14 mouse cellular contexts compared by ENCODE assay signal in genomic region chr19:27260102-27260501, GRCm38 (mm10). TPM values are rescaled to one million over a fixed set of nuclear protein-coding genes. Genes with fewer than 3 reads are reported as not detected.
DNase-seq lines count a peak whose midpoint lies in the region; ATAC-seq lines count a peak whose summit lies in the region.
"Had no signal": no experiment of that assay in that cellular context is flagged by ENCODE, and none has a peak within 500 bp of the region (broad histone marks: within the 10 kb centered on the region; RNA-seq: fewer than 3 reads in every experiment).

No protein-coding gene starts in this region.

- no peaks in the 10 kb centered on the region for H3K9me3 ChIP-seq in hindbrain, embryonic 10.5 days
- no peaks in the 10 kb centered on the region for H3K9me3 ChIP-seq in hindbrain, embryonic 13.5 days
- H3K9me3 ChIP-seq in neural tube, embryonic 15.5 days (replicated peaks), result no peaks in the 10 kb centered on the region
- H3K9me3 ChIP-seq: liver, embryonic 12.5 days had no signal

- no peak overlapping the region for H3K9ac ChIP-seq in hindbrain, embryonic 13.5 days
- H3K9ac ChIP-seq in neural tube, embryonic 15.5 days (replicated peaks), result no peak overlapping the region
- H3K9ac ChIP-seq: liver, embryonic 12.5 days had no signal

- no peak for ATAC-seq in hindbrain, embryonic 13.5 days (ENCODE audit: low FRiP score)
- ATAC-seq in neural tube, embryonic 15.5 days (ENCODE audit: low FRiP score), result peak; percentile 69; the same call in 1 of the 2 replicates
- ATAC-seq: activated CD4-positive, CD25-positive, alpha-beta regulatory T cell, adult 4 months; intestine, embryonic 16.5 days; liver, embryonic 12.5 days had no signal

- peak; percentile 6 for DNase-seq in hindbrain, embryonic 10.5 days (ENCODE audit: low spot score)
- peak; percentile 7 for DNase-seq in embryo, embryonic 11.5 days (ENCODE audit: low read depth, low spot score)
- DNase-seq in layer of hippocampus, adult 8-10 months (ENCODE audit: low spot score in 2 of 2), result peak; percentile 32 to 41
- DNase-seq in adrenal gland, postnatal 14 days, result no peak
- DNase-seq in B cell, adult 2 months, result no peak
- DNase-seq in lung, postnatal 10 days, result no peak
- DNase-seq: cerebellum, adult 9-11 months; thymus, postnatal 14 days had no signal

- H3K36me3 ChIP-seq in hindbrain, embryonic 10.5 days, result no peaks in the 10 kb centered on the region
- H3K36me3 ChIP-seq in hindbrain, embryonic 13.5 days, result no peaks in the 10 kb centered on the region
- H3K36me3 ChIP-seq in neural tube, embryonic 15.5 days, result no peaks in the 10 kb centered on the region
- H3K36me3 ChIP-seq: liver, embryonic 12.5 days had no signal

- 0 out of 2 replicates have a peak, but pooled peaks cover 3% of the 10 kb centered on the region for H3K4me1 ChIP-seq in hindbrain, embryonic 10.5 days (replicated peaks)
- no peaks in the 10 kb centered on the region for H3K4me1 ChIP-seq in hindbrain, embryonic 13.5 days (replicated peaks)
- no peaks in the 10 kb centered on the region for H3K4me1 ChIP-seq in neural tube, embryonic 15.5 days
- H3K4me1 ChIP-seq: liver, embryonic 12.5 days had no signal

- no peak overlapping the region for H3K4me2 ChIP-seq in hindbrain, embryonic 13.5 days
- no peak overlapping the region for H3K4me2 ChIP-seq in neural tube, embryonic 15.5 days
- H3K4me2 ChIP-seq: liver, embryonic 12.5 days; midbrain, embryonic 11.5 days had no signal

- no peak overlapping the region for H3K4me3 ChIP-seq in hindbrain, embryonic 10.5 days
- no peak overlapping the region for H3K4me3 ChIP-seq in hindbrain, embryonic 13.5 days
- no peak overlapping the region for H3K4me3 ChIP-seq in neural tube, embryonic 15.5 days (replicated peaks)
- H3K4me3 ChIP-seq: liver, embryonic 12.5 days had no signal

- 73% methylated on average over 4 of the region's 4 CpGs for WGBS in hindbrain, embryonic 10.5 days
- 75% methylated on average over 4 of the region's 4 CpGs for WGBS in hindbrain, embryonic 13.5 days
- 56% methylated on average over 4 of the region's 4 CpGs for WGBS in neural tube, embryonic 15.5 days

- H3K27me3 ChIP-seq in hindbrain, embryonic 10.5 days (ENCODE audit: insufficient read depth, poor library complexity, severe bottlenecking), result no peaks in the 10 kb centered on the region
- H3K27me3 ChIP-seq in hindbrain, embryonic 13.5 days, result no peaks in the 10 kb centered on the region
- no peaks in the 10 kb centered on the region for H3K27me3 ChIP-seq in neural tube, embryonic 15.5 days (replicated peaks)
- H3K27me3 ChIP-seq: liver, embryonic 12.5 days had no signal

- no peak overlapping the region for H3K27ac ChIP-seq in hindbrain, embryonic 10.5 days
- no peak overlapping the region for H3K27ac ChIP-seq in hindbrain, embryonic 13.5 days
- H3K27ac ChIP-seq in neural tube, embryonic 15.5 days (replicated peaks), result no peak overlapping the region; the same call in 1 of the 2 replicates
- H3K27ac ChIP-seq: liver, embryonic 12.5 days had no signal

RNA-seq across cellular contexts. Expression of gene Vldlr, which starts 43.8 kb away (rescaled TPM):
- polyA plus RNA-seq in hindbrain, embryonic 10.5 days (2016; fragmentation: Nextera tagmentation; extraction: Ambion mirVana), result 4.6 and 6.9 TPM in 2 replicates
- 20.2 and 23.7 TPM in 2 replicates for polyA plus RNA-seq in hindbrain, embryonic 13.5 days (2015; fragmentation: Nextera tagmentation; extraction: Ambion mirVana)
- total RNA-seq in layer of hippocampus, adult 8-10 months (2022), result 10 to 100 TPM; 49.5 to 53.4 (median 51.6) TPM
- polyA plus RNA-seq in neural tube, embryonic 15.5 days (2015; fragmentation: Nextera tagmentation; extraction: Ambion mirVana), result 21.0 and 21.7 TPM in 2 replicates
- 46.5 and 53.1 TPM in 2 replicates for total RNA-seq in adrenal gland, postnatal 14 days (2021)
- polyA plus RNA-seq: activated CD4-positive, CD25-positive, alpha-beta regulatory T cell, adult 4 months had no signal

Comparison
In these comparisons a context has a peak if more than half of its experiments do, and no peak if none do; other contexts are left out.
1. DNase-seq: peak in hindbrain, embryonic 10.5 days (single experiment), embryo, embryonic 11.5 days (single experiment) and layer of hippocampus, adult 8-10 months (2 of 2); none in adrenal gland, postnatal 14 days (single experiment), B cell, adult 2 months (0 of 2) and lung, postnatal 10 days (single experiment).